Mouse (Mus musculus): ENCODE results near the gene Ccnd3.

DNA sequence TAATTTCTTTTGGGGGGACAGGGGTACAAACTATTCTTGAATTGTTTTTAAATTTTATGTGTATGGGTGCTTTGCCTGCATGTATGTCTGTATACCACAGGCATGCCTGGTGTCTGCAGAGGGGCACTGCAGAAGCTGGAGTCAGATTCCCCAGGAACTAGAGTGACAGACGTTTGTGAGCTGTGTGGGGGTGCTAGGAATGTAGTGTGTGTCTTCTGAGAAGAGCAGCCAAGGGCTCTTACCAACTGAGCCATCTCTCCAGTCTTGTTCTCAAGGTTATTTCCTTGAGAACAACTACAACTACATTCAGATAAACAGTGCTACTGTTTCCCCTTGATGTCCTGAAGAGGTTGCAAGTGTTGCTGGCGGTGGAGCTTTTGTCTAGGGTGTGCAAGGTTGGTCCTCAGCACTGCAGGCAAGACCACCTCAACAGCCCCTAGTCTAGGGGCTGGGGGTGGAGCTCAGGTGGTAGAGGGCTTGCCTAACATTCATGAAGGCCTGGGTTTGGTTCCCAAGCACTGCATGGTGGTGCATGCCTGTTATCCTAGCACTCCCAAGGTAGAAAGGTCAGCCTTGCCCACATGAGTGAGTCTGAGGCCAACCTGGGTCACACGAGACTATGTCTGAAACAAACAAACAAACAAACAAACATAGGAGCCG, 127.5 kb downstream of the Ccnd3 start:
- no peak for TF ChIP-seq CTCF (IDR thresholded peaks at IDR 0.05; ENCODE audit: low read depth, low read length)
- TF ChIP-seq POLR2A (IDR thresholded peaks at IDR 0.05; ENCODE audit: extremely low read depth, insufficient read depth, low read length) = no peak
